Mouse (Mus musculus) testis, adult 2 months (tissue): Measurements from ENCODE around the gene Man1c1.

Experiments
- CTCF ChIP-seq: fragments of 200-500 bp; IDR thresholded peaks from 2 replicates; pipeline ENCODE4 v1.5.1; 2012; ENCODE audit warnings: low read depth, mild to moderate bottlenecking, inconsistent platforms, low read length, moderate library complexity; ENCODE audit not compliant: control insufficient read depth, insufficient read depth, insufficient replicate concordance
- POLR2A ChIP-seq: fragments of 200-500 bp; IDR thresholded peaks from 2 replicates; pipeline ENCODE4 v1.6.1; 2012; ENCODE audit warnings: low read depth, mild to moderate bottlenecking, inconsistent platforms, low read length, moderate library complexity; ENCODE audit not compliant: control insufficient read depth

GRCm38 (mm10) chr4:134525806-134526205, 178.3 kb downstream of the Man1c1 start:
- TF ChIP-seq POLR2A (no peak), CTCF (no peak)
